Mouse (Mus musculus) gastrocnemius, adult 18-20 months (tissue): ENCODE data around the gene Dlx4. TPM values are rescaled to one million over a fixed set of nuclear protein-coding genes. Genes with fewer than 3 reads are reported as not detected.
A peak's percentile ranks its signal among the peaks of the same experiment; 100 is the strongest.

Source experiments
- DNase-seq: peaks from one replicate; pipeline ENCODE4 v3.0.0; 2021; ENCODE audit warnings: low spot score
- long read RNA-seq, 2 experiments: library from polyadenylated mRNA; stranded (forward); transcript quantifications; one replicate each; pipeline ENCODE4 v2.0.0; 2021
- total RNA-seq, 2 experiments: library from RNA; stranded (reverse); gene quantifications; 2 replicates each; pipeline ENCODE4 v1.2.3; 2021

Dlx4 gene
- not detected for total RNA-seq
- long read RNA-seq, experiment 1: 0 reads
- long read RNA-seq, experiment 2: 0 reads

GRCm38 (mm10) chr11:95145851-95146403, at the start of gene Dlx4:
Dlx4 (minus strand) TSS chr11:95146263.
- DNase-seq: peak; percentile 33

DNA sequence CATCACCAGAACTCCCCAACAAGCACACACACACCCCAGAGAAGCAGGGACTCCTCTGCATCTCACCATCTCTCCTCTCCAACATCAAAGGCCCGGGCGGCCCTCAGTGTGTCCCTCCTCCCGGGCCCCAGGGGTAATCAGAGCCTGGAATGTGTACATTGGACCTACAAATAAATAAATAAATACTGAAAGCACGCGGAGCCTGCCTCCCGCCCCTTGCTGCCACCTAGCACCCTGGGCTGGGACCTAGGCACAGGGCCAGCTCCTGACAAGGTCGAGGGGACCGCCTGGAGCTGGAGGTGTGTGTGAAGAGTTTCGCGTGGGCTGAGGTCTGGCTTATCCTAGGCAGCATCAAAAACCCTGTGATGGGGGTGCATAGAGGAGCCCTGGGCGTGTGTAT, 43.8 kb upstream of the Dlx4 start:
- no peak for DNase-seq

DNA sequence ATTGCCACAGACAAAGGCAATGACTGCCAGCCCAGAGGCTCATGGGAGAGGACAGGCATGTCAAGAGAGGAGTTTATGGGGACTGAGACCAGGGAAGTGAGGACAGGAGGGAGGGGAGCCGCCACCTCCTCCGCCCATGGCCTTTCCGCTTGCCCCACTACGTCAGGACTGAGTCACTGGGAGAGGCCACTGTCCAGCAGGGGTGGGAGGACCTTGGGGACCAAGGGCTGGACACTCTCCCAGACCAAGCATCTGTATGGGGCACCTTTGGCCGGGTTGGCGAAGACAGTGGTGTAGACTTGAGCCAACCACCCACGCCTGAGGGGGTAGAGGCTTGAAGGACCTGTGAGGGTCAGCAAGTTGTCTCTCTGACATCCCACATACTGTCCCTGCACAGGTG, 40.8 kb upstream of the Dlx4 start:
- DNase-seq: peak; percentile 55

DNA sequence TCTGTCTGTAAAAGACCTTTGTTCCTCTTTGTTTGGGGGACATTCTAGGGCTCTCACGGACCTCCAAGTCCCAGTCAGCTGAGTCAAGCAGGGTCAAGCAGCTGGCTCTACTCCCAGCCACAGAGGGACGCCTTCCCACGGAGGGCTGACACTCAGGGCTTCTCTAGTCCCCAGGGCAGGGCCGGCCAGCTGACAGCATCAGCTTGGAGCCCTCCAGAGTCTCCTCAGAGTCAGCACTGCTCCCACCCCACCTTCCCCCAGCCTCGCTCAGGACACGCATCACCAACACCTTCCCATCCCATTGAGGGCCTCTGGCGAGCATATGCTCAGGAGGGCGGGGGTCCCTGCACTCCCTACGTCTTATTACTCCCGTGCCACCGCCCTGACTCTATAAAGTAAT, 39.6 kb upstream of the Dlx4 start:
- no peak for DNase-seq

DNA sequence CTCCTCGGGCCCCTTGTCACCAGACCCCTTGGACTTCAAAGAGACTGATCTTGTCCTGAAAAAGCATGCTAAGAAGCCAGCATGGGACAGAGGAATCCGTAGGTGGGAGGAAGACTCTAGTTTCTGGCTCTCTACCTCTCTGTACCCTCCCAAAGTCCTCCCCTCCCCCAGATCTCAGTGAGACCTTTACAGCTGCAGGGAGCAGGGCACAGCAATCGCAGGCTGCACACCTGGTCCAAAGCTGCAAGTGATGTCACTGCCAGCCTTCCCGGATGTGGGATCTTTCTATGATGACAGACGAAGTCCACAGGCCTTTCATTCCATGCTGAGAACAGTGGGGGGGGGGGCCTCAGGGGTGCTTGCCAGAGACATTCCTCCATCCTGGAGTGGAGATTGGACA, 38.5 kb upstream of the Dlx4 start:
- DNase-seq: no peak

DNA sequence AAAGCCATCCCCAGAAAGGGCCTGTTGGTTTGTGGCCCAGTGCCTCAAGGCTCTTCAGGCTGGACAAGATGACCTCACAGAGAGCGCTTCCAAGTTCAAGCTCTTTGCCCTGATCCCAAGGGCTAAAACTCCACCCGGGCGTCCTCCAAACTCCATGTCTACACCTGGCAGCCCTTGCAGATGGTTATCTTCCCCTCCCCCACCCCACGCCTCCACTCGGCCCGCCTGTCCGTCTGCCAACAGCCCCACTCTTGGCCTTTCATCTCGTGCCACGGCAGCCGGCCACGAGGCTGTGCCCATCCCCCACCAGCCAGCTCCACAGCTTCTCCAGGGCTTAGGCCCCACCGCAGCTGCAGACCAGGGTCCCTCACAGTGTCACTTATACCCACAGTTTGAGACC, 33.2 kb upstream of the Dlx4 start:
- DNase-seq: no peak

DNA sequence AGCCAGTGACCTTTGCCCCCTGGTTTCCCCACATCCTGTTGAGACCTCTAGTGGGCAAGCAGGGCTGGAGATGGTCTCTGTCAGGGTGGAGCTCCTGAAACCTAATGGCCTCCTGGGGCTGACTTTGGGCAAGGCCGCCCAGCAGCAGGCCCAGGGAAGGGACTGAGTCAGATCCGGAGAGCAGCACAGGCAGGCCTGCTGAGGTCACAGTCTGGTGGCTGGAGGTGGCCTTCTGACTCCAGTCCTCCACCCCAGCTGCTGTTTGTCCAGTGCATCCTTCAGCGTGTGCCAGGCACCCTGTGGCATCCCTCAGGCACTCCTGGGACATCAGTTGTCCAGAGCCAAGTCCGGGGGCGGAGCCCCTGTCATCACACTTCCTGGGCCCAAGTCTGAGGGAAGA, 19.8 kb upstream of the Dlx4 start:
- no peak for DNase-seq

DNA sequence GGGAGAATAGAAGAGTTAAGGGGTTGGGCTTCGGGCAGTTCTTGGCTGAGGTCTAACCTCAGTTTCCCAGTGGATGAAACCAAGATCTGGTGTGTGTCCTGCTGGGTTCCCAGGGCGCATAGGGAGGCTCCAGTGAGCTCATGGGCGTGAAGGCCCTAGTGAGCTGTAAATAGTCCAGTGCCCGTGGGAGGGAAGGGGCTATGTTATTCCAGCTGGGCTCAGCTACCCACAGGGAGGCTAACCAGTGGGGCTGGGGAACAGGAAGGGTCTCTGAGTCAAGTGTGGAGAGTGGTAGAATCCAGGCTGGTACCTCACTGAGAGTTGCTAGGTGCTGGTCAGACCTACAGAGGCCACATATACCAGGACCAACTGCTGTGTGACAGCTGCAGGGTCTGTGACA, 15.6 kb upstream of the Dlx4 start:
- no peak for DNase-seq

DNA sequence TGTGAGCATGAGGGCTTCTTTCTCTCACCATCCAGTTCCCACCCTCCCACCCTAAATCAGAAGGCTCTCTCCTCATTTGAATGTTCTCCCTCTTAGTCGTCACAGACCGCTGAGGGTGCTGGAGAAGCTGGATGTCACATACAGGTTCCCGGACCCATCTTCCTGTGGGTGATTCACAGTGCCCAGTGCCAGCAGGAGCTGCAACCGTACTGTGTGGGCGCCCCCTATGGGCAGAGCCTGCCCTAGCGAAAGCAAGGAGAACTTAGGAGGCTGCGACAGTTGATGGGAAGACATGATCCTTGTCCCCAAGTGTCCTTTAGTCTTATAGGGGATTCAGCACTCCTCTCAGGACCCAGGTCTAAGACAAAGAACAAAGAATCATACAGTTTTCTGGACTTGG, 14.6 kb upstream of the Dlx4 start:
- DNase-seq: no peak

DNA sequence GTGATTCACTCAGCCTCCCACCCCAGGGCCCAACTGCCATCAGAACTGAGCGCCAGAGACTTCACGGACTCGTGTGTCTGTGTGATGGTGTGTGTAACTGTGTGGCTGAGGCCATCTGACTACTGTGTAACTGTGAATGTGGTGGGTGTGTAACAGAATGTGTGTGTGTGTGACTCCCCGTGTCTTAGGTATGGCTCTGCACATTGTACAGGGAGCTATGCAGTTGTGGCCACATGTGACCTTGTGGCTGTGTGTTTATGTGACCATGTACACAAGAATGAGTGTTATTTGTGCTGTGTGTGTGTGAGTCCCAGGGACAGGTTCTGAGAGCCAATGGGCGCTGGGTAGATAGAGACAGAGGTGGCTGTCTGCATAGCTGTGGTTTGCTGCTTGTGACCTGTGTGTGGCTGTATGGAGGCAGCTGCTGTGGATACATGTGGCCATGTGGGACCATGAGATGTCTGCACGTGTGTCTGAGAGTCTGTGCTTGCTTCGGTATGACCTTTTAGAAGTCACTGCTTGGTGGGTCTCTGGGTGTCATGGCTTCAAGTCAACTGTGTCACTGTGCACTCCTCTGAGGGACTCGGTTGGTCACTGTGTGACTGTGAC, 13.8 kb upstream of the Dlx4 start:
- DNase-seq: no peak

GRCm38 (mm10) chr11:95157872-95158271, 11.8 kb upstream of the Dlx4 start:
- no peak for DNase-seq

DNA sequence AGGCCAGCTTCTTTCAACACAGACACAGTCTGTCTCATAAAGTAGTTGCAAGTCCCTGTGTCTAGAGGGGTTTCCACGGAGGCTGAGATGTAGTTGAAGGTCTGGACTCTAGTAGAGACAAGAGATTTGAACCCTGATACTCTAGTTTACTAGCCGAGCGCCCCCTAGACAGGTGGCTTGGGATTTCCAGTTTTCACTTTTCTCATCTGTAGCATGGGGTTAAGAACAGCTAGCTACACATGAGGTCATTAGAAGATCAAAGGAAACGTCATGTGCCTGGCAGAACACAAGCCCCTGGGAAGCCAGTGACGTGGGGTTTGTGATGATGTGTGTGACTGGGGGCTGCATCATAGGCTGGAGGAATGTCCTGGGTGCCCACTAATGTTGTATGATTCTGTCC, 11.3 kb upstream of the Dlx4 start:
- no peak for DNase-seq

GRCm38 (mm10) chr11:95155511-95155910, 9.4 kb upstream of the Dlx4 start:
- DNase-seq: no peak

DNA sequence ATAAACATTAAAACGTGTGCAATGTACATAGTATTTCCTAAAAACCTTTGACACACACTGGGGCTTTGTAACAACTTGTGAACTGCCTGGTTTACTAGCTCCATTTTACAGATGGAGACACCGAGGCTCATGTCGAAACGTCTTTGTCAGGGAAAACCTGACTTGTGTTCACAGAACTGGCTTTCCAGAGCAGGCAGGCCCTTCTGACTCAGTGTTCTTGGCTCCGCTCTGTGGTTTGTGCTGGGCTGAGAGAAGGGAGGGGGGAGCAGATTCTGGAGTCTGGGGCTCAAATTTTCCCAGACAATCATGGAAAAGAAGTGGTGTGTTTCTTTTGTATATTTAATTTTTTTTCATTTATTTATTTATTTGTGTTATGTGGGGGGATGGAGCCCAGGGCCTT, 7.6 kb upstream of the Dlx4 start:
- DNase-seq: no peak

GRCm38 (mm10) chr11:95153116-95153515, 7.1 kb upstream of the Dlx4 start:
- DNase-seq: no peak

DNA sequence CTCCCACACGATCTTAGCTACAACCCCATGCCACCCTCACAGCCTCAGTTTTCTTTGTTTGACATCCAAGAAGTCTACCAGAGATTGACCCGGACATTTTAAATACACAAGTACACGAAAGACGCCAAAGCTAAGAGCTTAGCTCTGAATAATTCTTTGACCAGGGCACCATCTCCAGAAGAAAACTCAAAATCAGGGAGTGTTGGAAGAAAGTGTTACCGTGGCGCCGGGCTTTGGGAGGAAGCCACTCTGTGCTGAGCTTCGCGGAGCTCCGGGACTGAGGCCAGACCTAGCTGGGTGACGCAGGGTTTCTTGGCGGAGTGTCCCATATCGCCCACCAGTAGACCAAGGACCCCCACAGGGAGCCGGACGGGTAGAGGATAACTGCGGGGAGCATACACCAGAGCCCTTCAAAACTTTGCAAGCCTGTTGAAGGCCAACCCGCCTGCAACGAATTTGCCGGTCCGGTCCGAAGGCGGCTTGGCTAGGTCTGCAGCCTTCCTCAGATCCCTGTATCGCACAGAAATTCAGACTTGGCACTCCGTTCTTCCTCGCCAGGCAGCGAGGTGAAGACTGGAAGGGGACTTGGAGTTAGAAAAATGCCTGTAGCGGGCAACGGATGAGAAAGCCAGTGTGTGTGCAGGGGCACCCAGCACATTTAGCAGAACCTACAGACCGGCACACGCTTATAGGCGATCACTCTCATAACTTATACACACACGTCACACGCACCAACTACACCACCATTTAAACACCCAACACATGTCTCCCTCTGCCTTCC, 4.4 kb upstream of the Dlx4 start:
- no peak for DNase-seq

DNA sequence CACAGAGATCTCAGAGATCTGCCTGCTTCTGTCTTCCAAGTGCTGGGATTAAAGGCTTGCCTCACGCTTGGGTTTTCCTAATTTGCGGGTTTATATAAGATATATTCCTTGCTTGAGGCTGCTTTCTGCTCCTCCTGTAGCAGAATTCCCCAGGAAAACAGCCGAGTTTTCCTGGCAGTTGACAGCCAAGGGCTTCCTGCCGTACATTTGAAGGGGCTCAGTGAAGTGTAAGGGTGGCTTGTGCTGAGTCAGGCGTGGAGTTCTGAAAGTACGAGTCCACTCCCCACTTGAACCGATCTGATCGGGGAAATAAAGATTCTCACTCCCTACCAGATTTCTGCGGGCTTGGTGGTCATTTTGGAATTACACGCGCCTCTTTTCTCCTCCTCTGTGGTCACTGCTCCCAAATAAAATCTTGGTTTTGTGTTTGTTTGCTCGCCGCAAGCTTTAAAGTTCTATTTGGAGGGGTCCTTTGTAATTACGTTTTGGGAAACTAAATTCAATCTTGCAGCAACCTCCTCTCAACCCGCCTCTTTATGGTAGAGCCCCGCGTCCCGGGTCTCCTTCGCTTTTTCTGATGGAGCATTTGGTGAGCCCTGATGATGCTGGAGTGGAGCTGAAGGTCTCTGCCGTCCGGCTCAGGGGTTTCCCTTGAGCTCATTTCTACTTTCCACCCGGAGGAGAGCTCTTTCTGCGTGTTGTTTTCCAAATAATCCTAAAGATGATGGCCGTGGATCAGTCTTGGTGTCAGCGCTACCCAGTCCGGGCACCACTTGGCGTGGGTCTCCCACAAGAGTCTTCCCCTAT, 3.6 kb upstream of the Dlx4 start:
- DNase-seq: no peak

- no peak for DNase-seq
Measured at GRCm38 (mm10) chr11:95148754-95149153, 2.7 kb upstream of the Dlx4 start.

GRCm38 (mm10) chr11:95144946-95145483, 1.0 kb downstream of the Dlx4 start:
- DNase-seq: no peak

DNA sequence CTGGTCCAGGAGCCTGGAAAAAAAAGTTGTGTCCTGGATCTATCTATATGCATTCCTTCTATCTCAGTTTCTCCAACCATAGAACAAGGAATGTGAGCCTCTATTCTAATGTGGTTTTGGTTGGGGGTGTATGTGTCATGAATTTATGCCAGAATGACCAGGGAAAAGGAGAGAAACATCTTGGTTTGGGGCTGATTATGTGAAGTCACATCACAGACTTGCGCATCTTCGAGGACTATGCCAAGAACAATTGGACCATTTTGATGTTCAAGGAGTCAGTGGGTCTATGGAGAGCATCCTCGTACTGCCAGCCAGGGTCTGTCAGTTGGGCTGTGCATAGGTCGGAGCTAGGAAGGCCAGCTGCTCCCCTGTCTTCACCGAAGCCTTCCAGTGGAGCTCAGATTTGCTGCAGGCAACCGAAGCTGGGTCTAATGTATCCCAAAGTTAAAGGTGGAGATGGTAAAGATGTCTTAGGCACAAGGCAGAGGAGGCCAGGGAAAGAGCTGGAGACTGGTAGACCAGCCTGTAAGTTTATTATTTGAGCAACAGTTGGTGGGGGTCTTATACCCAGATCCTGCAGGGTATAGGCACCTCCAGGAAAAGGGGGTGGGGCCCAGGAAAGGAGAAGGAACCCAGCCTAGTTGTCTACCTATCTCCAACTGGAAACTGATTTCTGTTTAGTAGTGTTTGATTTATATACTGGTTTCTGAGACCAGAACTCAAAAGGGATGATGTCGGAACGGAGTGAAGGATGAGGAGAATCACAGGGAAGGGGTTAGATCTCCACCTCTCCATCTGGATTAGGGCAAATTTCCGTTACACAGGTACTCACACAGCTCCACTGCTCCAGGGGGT, 1.7 kb downstream of the Dlx4 start:
- DNase-seq: no peak

DNA sequence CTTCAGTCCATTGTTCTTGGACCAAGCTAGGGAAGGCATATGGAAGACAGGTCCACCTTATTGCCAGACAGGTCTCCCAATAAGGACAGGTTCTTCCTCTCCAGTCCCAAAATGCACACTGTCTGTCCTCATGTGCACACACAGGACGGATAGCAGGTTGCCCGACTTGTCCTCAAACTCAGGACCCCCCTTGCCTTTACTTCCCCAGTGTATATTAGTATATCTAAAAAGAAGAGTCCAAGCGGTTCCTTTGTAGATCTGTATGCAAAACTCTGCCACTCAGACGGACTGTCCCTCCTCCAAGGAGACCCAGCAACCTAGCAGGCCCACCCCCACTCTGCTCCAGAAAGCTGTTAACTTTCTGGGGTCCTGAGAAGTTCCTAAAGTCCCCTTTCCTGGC, 2.4 kb downstream of the Dlx4 start:
- no peak for DNase-seq
